Mouse (Mus musculus) gastrocnemius, postnatal 36 days (tissue): ENCODE measurements around the gene Trmt10c. TPM values are rescaled to one million over a fixed set of nuclear protein-coding genes. Genes with fewer than 3 reads are reported as not detected.

Experiments
- microRNA-seq, 2 experiments: library from miRNA; unstranded; fragments of <30 nt; microRNA quantifications; one replicate each; pipeline ENCODE4 v1.2.0; 2021
- total RNA-seq, 2 experiments: library from RNA; stranded (reverse); gene quantifications; 2 replicates each; pipeline ENCODE4 v1.2.3; 2021

Gene Trmt10c
- total RNA-seq, 2 experiments from 2014 or later = 7.3 to 9.9 TPM

Small RNAs within 50 kb of the gene (microRNA-seq; reads per million reads assigned to microRNA genes)
- gene Gm24047 = 0 reads per million in 2 experiments

Other genes starting within 250 kb of the Trmt10c start
- 1 to 10 TPM in 1 of 2 experiments, under 1 TPM in 1; 0.76 to 1.4 TPM for gene Nfkbiz, start 198.9 kb downstream of the Trmt10c start, total RNA-seq
- under 1 TPM; 0.12 to 0.48 TPM for gene Nxpe3, start 142.5 kb downstream of the Trmt10c start, total RNA-seq
- gene Cep97, start 103.0 kb downstream of the Trmt10c start, total RNA-seq = 1 to 10 TPM; 4.4 to 5.1 TPM
- 100 to 1,000 TPM; 498 to 600 TPM for gene Rpl24, start 71.5 kb downstream of the Trmt10c start, total RNA-seq
- 1 to 10 TPM; 9.1 to 9.6 TPM for gene Zbtb11, start 63.9 kb downstream of the Trmt10c start, total RNA-seq
- 10 to 100 TPM; 44.4 to 51.0 TPM for gene Pcnp, start 8.1 kb downstream of the Trmt10c start, total RNA-seq
- 10 to 100 TPM; 10.4 to 11.3 TPM for gene Senp7, start 10.5 kb upstream of the Trmt10c start, total RNA-seq
- under 1 TPM; 0.05 to 0.07 TPM for gene Impg2, start 166.5 kb upstream of the Trmt10c start, total RNA-seq